Mouse (Mus musculus) midbrain, embryonic 12.5 days (tissue): ENCODE measurements around the gene Dnah5. TPM values are rescaled to one million over a fixed set of nuclear protein-coding genes. Genes with fewer than 3 reads are reported as not detected.

Source experiments
- ATAC-seq: fragments of 200-750 bp; cut with Nextera tagmentation; 2 replicates; pipeline ENCODE4 v1.8.0; 2017; ENCODE audit warnings: low read depth, moderate TSS enrichment, moderate library complexity; ENCODE audit not compliant: low FRiP score
- H3K27ac ChIP-seq: fragments of 300-500 bp; sonication (generic); replicated peaks from 2 replicates; pipeline ENCODE4 v1.5.1; 2016; ENCODE audit warnings: mild to moderate bottlenecking
- H3K27me3 ChIP-seq: fragments of 300-500 bp; sonication (generic); 2 replicates; pipeline ENCODE4 v1.6.1; 2016; ENCODE audit warnings: mild to moderate bottlenecking
- H3K36me3 ChIP-seq: fragments of 300-500 bp; sonication (generic); 2 replicates; pipeline ENCODE4 v1.6.1; 2016
- H3K4me1 ChIP-seq: fragments of 300-500 bp; sonication (generic); 2 replicates; pipeline ENCODE4 v1.6.1; 2016
- H3K4me2 ChIP-seq: fragments of 300-500 bp; sonication (generic); replicated peaks from 2 replicates; pipeline ENCODE4 v1.6.1; 2016; ENCODE audit warnings: mild to moderate bottlenecking, moderate library complexity
- H3K4me3 ChIP-seq: fragments of 300-500 bp; sonication (generic); 2 replicates; pipeline ENCODE4 v1.5.1; 2016; ENCODE audit warnings: mild to moderate bottlenecking
- H3K9ac ChIP-seq: fragments of 300-500 bp; sonication (generic); replicated peaks from 2 replicates; pipeline ENCODE4 v1.6.1; 2016; ENCODE audit warnings: mild to moderate bottlenecking, moderate library complexity
- H3K9me3 ChIP-seq: fragments of 300-500 bp; sonication (generic); 2 replicates; pipeline ENCODE4 v1.6.1; 2016; ENCODE audit warnings: mild to moderate bottlenecking
- WGBS: fragments of 180-500 bp; shearing (Covaris S2); methylation state at CpG from one replicate; pipeline ENCODE4 v1.1.7; 2016; 5-methylcytosine and 5-hydroxymethylcytosine counted together
- polyA plus RNA-seq: library from polyadenylated mRNA; unstranded; fragments of >200 nt; fragmentation: Nextera tagmentation; extraction: Ambion mirVana; gene quantifications from 2 replicates; pipeline ENCODE4 v1.2.1, GENCODE M21; 2016

Dnah5 gene
- polyA plus RNA-seq, 1 experiment from 2014 or later, result 0.34 TPM

DNA sequence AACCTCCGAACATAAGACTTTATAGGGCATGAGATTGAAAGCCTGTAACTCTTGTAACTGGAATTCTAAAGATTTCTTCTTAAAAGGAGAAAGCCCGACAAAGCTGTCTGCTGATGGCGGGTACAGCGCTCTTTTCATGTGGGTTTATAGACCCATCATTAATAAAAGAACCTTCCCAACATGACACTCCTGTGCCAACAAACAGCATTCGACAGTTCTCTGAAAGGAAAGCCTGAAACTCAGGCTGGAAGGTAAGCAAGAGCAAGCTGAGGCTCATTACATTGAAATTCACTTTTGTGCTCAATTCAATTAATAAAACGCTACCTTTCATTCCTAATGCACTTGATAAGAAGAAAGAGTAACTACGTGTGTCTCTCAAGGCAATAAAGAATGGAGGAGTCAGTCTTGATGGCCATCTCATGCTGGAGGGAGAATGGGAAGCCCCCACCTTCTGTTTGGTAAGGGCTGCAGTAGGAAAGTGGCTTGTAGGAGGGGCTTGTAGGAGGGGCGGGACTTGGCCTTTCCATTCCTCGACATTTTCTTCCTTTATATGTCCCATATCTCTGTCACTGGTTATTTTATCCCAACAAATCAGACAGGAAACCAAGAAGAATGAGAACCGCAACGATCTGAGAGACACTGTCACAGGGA lies 15.1 kb upstream of the Dnah5 start:
- Histone ChIP-seq H3K4me2 (no peak overlapping the region), H3K36me3 (no peaks in the 10 kb centered on the region), H3K4me1 (no peaks in the 10 kb centered on the region), H3K9ac (no peak overlapping the region), H3K27me3 (peaks cover 9% of the 10 kb centered on the region; the same call in 1 of the 2 replicates), H3K4me3 (no peak overlapping the region), H3K9me3 (no peaks in the 10 kb centered on the region), H3K27ac (no peak overlapping the region)
- ATAC-seq, result no peak
- 74% methylated on average over 11 of the region's 11 CpGs for WGBS

DNA sequence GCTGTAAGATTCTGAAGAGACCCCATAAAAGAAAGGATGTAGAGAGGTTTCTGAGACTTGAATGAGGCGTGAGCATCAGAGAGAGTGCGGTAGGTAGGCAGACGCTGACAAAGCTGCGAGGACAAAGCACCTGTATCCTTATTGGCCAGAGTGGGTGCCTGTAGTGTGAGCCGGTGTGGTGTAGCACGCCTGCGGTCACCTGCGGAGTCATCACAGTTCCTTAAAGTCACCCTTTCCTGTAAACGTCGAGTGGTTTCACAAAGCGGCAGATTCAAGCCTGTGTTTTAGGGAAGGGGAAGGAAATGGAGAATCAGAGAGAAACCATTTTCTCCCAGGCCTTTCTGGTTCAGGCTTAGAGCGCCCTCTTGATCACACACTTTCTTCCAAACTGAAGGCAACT lies 13.9 kb upstream of the Dnah5 start:
- no peak overlapping the region for H3K9ac ChIP-seq
- H3K27me3 ChIP-seq, result peaks cover 9% of the 10 kb centered on the region; the same call in 1 of the 2 replicates
- H3K4me1 ChIP-seq, result no peaks in the 10 kb centered on the region
- 46% methylated on average over 12 of the region's 12 CpGs for WGBS
- no peak overlapping the region for H3K27ac ChIP-seq
- no peak overlapping the region for H3K4me2 ChIP-seq
- no peak for ATAC-seq
- no peaks in the 10 kb centered on the region for H3K9me3 ChIP-seq
- H3K4me3 ChIP-seq, result no peak overlapping the region
- no peaks in the 10 kb centered on the region for H3K36me3 ChIP-seq

DNA sequence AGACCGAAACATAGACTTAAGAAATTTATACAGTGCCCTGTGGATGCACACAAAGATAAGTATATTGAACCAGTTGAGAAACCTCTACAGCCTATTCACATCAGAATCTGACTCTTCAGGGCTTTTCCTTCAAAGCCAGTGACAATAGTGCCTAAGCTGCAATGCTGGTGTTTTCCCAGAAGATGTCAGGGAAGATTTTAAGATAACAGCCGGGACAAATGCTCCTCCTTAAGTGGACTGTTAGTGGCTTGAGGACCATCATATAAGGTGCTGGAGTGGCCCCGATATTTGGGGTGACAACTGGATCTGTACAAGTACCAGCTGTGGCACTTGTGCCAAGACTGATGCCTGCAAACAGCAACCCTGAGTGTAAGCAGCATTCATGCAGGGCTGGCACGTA lies 4.9 kb upstream of the Dnah5 start:
- H3K27ac ChIP-seq, result no peak overlapping the region
- no peak overlapping the region for H3K4me2 ChIP-seq
- H3K36me3 ChIP-seq, result no peaks in the 10 kb centered on the region
- H3K4me1 ChIP-seq, result 0 out of 2 replicates have a peak, but pooled peaks cover 8% of the 10 kb centered on the region
- H3K27me3 ChIP-seq, result peaks cover 8% of the 10 kb centered on the region; the same call in 1 of the 2 replicates
- 67% methylated on average over 4 of the region's 4 CpGs for WGBS
- H3K9ac ChIP-seq, result no peak overlapping the region
- ATAC-seq, result no peak
- H3K4me3 ChIP-seq, result no peak overlapping the region
- H3K9me3 ChIP-seq, result no peaks in the 10 kb centered on the region

DNA sequence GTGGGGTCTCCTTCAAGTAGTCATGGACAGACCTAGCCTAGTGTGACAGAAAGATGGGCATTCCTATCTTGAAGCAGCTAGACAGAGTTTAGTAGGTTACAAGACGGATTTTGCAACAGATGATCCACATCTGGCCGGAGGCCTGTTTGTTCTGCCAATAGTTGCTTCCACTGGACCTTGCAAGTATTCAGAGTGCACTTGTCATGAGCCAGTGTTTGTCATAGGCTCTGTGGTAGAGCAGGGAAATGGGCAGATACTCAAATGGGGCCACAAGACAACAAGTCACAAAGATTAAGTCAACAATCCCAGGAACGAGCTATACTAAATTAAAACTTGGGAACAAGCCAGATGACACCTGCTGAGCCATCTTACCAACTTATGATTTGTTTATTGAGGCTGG lies 1.1 kb downstream of the Dnah5 start:
- Histone ChIP-seq H3K27me3 (peaks cover 21% of the 10 kb centered on the region), H3K9me3 (no peaks in the 10 kb centered on the region), H3K9ac (no peak overlapping the region), H3K27ac (no peak overlapping the region), H3K4me1 (0 out of 2 replicates have a peak, but pooled peaks cover 13% of the 10 kb centered on the region), H3K4me2 (no peak overlapping the region), H3K36me3 (no peaks in the 10 kb centered on the region), H3K4me3 (no peak overlapping the region)
- no peak for ATAC-seq
- 88% methylated on average over 3 of the region's 3 CpGs for WGBS

DNA sequence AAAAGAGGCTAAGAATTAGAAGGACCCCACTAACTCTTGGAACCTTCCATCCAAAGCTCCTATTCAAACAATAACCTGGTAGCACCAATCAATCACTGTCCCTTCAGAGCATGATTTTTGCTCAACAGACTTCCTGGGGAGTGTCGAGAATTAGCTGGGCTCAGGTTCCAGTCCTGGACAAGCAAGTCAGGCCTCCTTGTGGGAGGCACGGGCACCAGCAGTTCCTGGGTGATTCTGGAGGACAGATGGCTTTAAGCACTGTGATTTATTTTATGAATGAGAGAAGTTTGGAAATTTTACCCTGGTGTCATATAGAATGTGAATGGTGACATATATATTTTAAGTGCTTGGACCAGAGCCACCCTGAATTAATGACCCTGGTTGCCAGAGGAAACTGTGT lies 4.0 kb downstream of the Dnah5 start:
- Histone ChIP-seq H3K4me1 (0 out of 2 replicates have a peak, but pooled peaks cover 13% of the 10 kb centered on the region), H3K9me3 (no peaks in the 10 kb centered on the region), H3K27me3 (peaks cover 16% of the 10 kb centered on the region), H3K4me3 (no peak overlapping the region), H3K4me2 (no peak overlapping the region), H3K9ac (no peak overlapping the region), H3K27ac (no peak overlapping the region), H3K36me3 (no peaks in the 10 kb centered on the region)
- WGBS, result 70% methylated on average over 2 of the region's 2 CpGs
- no peak for ATAC-seq

DNA sequence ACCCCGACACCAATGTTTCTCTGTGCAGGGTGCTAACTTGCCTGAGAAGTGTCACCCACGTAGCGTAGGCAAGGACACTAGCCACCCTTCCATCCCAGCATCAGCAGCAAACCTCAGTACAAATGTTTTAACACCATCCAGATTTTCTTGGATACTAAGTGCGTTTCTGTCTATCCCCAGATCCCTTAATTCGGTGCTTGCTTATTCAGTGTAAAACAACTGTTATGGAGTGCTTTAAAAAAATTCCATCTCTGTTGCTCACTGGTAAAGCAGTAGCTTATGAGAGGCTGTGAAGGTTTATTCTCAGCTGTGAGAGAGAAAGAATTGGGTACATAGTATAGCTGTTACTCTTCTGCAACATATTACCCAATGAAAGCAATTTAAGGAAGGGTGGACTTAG lies 9.5 kb downstream of the Dnah5 start:
- Histone ChIP-seq H3K9me3 (no peaks in the 10 kb centered on the region), H3K4me3 (no peak overlapping the region), H3K9ac (no peak overlapping the region), H3K4me1 (0 out of 2 replicates have a peak, but pooled peaks cover 3% of the 10 kb centered on the region), H3K27me3 (peaks cover 15% of the 10 kb centered on the region), H3K4me2 (no peak overlapping the region), H3K36me3 (no peaks in the 10 kb centered on the region), H3K27ac (no peak overlapping the region)
- no peak for ATAC-seq
- WGBS, result 94% methylated on average over 5 of the region's 5 CpGs

DNA sequence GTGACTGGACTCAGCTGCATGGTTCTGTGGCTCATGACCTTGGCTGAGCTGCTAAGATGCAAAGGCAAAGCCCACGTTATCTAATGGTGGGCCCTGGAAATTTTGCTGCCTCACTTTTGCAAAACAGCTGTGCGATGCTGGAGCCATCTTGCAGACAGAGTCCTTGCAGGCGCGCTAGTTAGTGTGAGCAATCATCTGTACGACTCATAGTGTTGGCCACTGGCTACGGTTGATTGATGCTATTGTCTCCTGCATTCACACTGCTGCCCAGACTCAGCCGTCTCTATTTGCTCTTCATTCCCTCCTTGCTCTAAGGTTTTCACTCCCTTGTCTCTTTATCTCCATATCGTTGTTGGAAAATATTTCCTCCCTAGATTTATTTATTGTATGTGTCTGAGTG lies 12.8 kb downstream of the Dnah5 start:
- 28% methylated on average over 8 of the region's 8 CpGs for WGBS
- Histone ChIP-seq H3K27ac (no peak overlapping the region), H3K9ac (no peak overlapping the region), H3K27me3 (peaks cover 15% of the 10 kb centered on the region), H3K9me3 (no peaks in the 10 kb centered on the region), H3K4me1 (no peaks in the 10 kb centered on the region), H3K4me2 (no peak overlapping the region), H3K36me3 (no peaks in the 10 kb centered on the region), H3K4me3 (no peak overlapping the region)
- ATAC-seq, result no peak

DNA sequence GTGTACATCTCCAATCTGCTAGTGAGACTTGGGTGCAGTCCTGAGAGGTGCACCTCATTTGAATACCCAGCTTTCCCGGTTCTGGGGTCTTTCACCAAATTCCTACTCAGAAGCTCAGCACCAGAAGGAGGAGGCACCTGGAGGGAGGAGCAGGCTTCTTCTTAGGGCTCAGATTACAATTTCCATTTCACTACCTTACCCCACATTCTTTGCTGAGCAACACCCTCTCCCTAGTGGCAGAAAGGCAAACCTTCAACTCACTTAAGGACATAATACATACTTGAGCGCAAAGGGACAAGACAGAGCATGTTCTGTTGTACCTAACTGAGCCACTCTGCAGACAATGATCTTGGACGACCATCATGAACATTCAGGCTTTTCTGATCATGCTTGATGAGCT lies 23.8 kb downstream of the Dnah5 start:
- Histone ChIP-seq H3K9ac (no peak overlapping the region), H3K27ac (no peak overlapping the region), H3K4me3 (no peak overlapping the region), H3K9me3 (no peaks in the 10 kb centered on the region), H3K36me3 (no peaks in the 10 kb centered on the region), H3K27me3 (no peaks in the 10 kb centered on the region), H3K4me2 (no peak overlapping the region), H3K4me1 (no peaks in the 10 kb centered on the region)
- ATAC-seq, result no peak
- 56% methylated on average over 3 of the region's 3 CpGs for WGBS

DNA sequence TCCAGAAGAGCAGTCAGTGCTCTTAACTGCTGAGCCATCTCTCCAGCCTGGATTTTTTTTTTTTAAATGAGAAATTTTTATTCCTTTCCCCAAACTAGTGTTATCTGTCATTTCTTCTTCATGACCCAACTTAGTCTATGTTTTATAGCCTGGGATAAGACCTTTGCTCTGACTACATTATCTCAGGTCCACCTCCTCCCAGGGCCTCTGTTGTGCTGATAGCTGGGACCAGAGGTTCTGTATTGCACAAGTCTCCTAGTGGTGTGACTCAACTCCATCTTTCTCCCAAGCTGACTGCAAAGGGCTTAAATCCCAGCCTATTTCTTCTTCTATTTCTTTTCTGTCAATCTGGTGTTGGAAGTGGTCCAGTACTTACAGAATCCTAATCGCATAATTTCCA lies 56.7 kb downstream of the Dnah5 start:
- no peak overlapping the region for H3K4me3 ChIP-seq
- ATAC-seq, result no peak
- no peaks in the 10 kb centered on the region for H3K36me3 ChIP-seq
- H3K27ac ChIP-seq, result no peak overlapping the region
- WGBS, result 87% methylated on average over 1 of the region's 1 CpGs
- no peaks in the 10 kb centered on the region for H3K9me3 ChIP-seq
- H3K4me2 ChIP-seq, result no peak overlapping the region
- H3K27me3 ChIP-seq, result no peaks in the 10 kb centered on the region
- no peaks in the 10 kb centered on the region for H3K4me1 ChIP-seq
- H3K9ac ChIP-seq, result no peak overlapping the region

DNA sequence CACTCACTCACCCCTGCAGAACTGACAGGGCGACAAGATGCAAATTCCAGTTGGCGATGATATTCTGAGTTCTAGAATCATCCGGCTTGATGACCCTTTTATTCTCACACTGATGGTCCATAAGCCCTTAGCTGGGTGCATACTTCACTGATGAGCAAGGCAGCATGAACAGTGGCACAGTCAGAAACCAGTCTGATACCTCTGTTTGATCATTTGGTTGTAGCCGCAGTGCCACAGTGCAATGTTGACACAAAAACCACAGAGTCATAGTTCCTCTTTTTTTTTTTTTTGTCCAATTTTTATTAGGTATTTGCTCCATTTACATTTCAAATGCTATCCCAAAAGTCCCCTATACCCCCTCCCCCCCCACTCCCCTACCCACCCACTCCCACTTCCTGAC lies 95.9 kb downstream of the Dnah5 start:
- Histone ChIP-seq H3K27me3 (no peaks in the 10 kb centered on the region), H3K27ac (no peak overlapping the region), H3K9me3 (no peaks in the 10 kb centered on the region), H3K4me3 (no peak overlapping the region), H3K4me2 (no peak overlapping the region), H3K9ac (no peak overlapping the region), H3K4me1 (no peaks in the 10 kb centered on the region), H3K36me3 (no peaks in the 10 kb centered on the region)
- 95% methylated on average over 4 of the region's 4 CpGs for WGBS
- no peak for ATAC-seq

DNA sequence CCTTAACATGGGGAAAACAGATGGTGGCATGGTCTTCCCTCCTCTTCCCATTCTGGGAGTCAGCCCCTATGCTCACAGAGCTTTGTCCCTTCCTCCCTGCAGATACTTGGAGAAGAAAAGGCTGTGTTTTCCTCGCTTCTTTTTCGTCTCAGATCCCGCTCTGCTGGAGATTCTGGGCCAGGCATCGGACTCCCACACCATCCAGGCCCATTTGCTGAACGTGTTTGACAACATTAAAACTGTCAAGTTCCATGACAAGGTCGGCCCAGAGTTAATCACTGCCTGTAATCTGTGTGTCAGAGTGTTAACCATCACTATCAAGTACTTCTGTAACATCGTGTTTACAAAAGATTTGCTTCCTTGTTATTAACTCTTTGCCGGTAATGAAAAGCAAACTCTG lies 103.6 kb downstream of the Dnah5 start:
- Histone ChIP-seq H3K4me1 (no peaks in the 10 kb centered on the region), H3K9ac (no peak overlapping the region), H3K36me3 (no peaks in the 10 kb centered on the region), H3K4me2 (no peak overlapping the region), H3K4me3 (no peak overlapping the region), H3K27ac (no peak overlapping the region), H3K27me3 (no peaks in the 10 kb centered on the region), H3K9me3 (no peaks in the 10 kb centered on the region)
- ATAC-seq, result no peak
- WGBS, result 67% methylated on average over 8 of the region's 8 CpGs

DNA sequence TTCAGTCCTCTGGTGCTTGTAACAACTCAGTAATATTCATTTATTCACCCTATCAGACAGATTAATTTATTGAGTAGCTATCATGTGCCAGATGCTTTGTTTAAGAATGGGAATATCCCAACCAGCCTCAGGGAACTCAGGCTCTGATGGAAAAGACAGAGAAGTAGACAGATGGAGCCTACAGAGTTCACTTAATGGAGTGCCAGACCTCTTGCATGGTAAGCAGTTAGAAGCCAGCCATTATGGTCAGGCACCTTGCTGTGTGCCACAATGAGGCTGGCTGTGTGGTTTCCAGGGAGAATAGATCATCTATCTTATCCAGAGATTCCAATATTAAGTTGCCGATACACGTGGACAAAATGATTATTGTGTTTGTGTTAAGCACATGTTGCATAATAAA lies 104.3 kb downstream of the Dnah5 start:
- 67% methylated on average over 2 of the region's 2 CpGs for WGBS

DNA sequence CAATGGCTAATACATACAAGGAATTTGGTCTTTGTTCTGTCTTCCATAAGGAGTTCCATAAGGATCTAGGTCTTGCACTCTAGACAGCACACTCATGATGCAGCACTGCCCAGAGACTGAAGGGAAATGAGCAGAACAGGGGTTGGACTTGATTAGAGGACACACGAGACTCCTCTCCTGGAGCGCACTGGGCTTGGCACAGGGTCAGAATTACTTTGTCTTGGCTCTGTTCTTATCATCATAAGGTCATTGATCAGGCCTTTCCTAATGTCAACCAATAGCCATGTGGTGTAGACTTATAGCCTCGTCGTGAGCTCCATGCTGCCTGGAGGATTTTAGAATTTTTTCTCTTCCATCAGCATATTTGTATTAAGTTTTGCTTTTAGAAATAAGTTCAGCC lies 107.0 kb downstream of the Dnah5 start:
- Histone ChIP-seq H3K27ac (no peak overlapping the region), H3K27me3 (no peaks in the 10 kb centered on the region), H3K36me3 (no peaks in the 10 kb centered on the region), H3K4me1 (no peaks in the 10 kb centered on the region), H3K4me2 (no peak overlapping the region), H3K9ac (no peak overlapping the region), H3K4me3 (no peak overlapping the region), H3K9me3 (no peaks in the 10 kb centered on the region)
- WGBS, result 83% methylated on average over 4 of the region's 4 CpGs
- no peak for ATAC-seq

More for the DNA sequence above, 104.3 kb downstream of the Dnah5 start:
- Histone ChIP-seq H3K36me3 (no peaks in the 10 kb centered on the region), H3K9me3 (no peaks in the 10 kb centered on the region), H3K4me1 (no peaks in the 10 kb centered on the region), H3K4me3 (no peak overlapping the region), H3K4me2 (no peak overlapping the region), H3K27me3 (no peaks in the 10 kb centered on the region), H3K9ac (no peak overlapping the region), H3K27ac (no peak overlapping the region)
- ATAC-seq, result no peak
